Mouse (Mus musculus): Measurements from ENCODE around the gene Klhl2. TPM values are rescaled to one million over a fixed set of nuclear protein-coding genes. Genes with fewer than 3 reads are reported as not detected.

Gene Klhl2
- polyA plus RNA-seq, 1 experiment from 2014 or later, result 3.8 TPM

DNA sequence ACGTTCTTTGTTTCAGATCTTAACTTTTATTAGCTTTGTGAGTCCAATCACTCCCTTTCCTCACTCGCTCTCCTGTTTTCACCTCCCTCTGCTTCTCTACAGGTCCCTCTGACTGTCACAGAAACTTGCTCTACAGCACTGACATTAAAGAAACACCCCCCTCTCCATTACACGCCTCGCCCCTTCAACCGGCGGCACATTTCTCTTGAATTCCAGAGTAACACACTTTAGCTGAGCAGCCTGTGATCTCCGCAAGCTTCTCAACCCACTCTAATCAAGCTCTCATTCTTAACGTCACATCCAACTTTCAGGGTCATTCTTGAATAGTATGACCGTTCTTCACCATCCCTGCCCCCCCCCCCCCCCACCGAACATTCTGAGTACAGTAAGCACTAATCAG is 52.1 kb downstream of the Klhl2 start:
- H3K4me2 ChIP-seq, result no peak overlapping the region
- H3K27me3 ChIP-seq, result no peaks in the 10 kb centered on the region
- no peaks in the 10 kb centered on the region for H3K9me3 ChIP-seq (replicated peaks)
- no peak for ATAC-seq (ENCODE audit: insufficient read depth)
- no peak overlapping the region for H3K9ac ChIP-seq
- no peak overlapping the region for H3K27ac ChIP-seq (replicated peaks)
- no peaks in the 10 kb centered on the region for H3K36me3 ChIP-seq (replicated peaks)
- H3K4me3 ChIP-seq (replicated peaks), result no peak overlapping the region
- 79% methylated on average over 10 of the region's 10 CpGs for whole genome bisulfite sequencing (ENCODE audit: insufficient replicate concordance)
- H3K4me1 ChIP-seq (replicated peaks), result no peaks in the 10 kb centered on the region

DNA sequence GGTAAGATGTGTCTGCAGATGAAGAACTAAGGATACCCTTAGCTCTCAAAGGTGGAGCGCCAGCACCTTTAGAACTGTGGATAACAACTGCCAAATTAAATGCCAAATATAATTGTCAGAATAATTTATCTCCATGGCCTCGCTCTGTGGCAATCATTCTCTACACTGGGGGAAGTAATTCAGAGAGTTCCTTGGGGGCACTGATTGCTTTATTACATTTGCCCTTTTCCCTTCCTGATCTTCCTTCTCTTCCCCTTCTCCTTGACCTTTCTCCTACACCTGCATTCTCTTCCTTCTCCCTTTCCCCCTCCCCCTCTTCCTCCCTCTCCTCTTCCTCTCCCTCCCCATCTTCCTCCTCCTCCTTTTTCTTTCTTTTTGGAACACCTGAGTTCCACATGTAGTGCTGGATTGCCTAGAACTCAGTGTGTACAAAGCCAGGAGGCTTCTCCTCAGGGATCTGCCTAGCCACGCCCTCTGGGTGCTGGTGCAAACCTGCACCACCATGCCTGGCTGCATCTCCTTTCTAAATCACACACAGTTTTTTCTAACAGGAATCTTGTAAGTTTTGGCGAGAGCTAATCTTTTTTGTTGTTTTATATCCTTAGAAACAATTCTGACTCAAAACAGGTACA is 58.5 kb downstream of the Klhl2 start:
- Histone ChIP-seq H3K4me1 (replicated peaks) (peaks cover 19% of the 10 kb centered on the region), H3K27ac (replicated peaks) (peak overlapping the region; percentile 24; the same call in 1 of the 2 replicates), H3K4me3 (replicated peaks) (no peak overlapping the region), H3K9ac (no peak overlapping the region), H3K27me3 (no peaks in the 10 kb centered on the region), H3K9me3 (replicated peaks) (no peaks in the 10 kb centered on the region), H3K36me3 (replicated peaks) (no peaks in the 10 kb centered on the region), H3K4me2 (no peak overlapping the region)
- ATAC-seq (ENCODE audit: insufficient read depth), result no peak
- 66% methylated on average over 4 of the region's 4 CpGs for WGBS (ENCODE audit: insufficient replicate concordance)

DNA sequence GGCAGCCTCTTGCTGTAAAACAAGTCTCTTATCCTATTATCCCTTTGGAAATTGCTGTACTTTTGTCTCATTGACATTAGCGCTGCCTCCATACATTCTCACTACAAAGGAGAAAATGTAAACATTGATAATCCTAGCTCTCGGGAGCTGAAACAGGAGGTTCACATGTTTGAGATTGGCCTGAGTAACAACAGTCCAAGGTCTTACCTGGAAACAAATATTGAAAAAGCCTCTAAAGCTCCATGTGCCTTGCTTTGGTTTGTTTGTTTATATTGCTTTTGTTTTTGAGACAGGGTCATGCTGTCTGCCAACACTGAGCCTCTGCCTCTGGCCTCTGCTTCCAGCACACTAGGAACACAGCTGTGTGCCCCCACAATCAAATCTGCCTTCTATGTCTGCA is 59.4 kb downstream of the Klhl2 start:
- Histone ChIP-seq H3K27ac (replicated peaks) (peak overlapping the region; percentile 64; the same call in 1 of the 2 replicates), H3K36me3 (replicated peaks) (no peaks in the 10 kb centered on the region), H3K27me3 (no peaks in the 10 kb centered on the region), H3K4me2 (no peak overlapping the region), H3K4me3 (replicated peaks) (no peak overlapping the region), H3K9me3 (replicated peaks) (no peaks in the 10 kb centered on the region), H3K9ac (no peak overlapping the region), H3K4me1 (replicated peaks) (peaks cover 19% of the 10 kb centered on the region)
- WGBS (ENCODE audit: insufficient replicate concordance), result 72% methylated on average over 2 of the region's 2 CpGs
- ATAC-seq (ENCODE audit: insufficient read depth), result peak; percentile 57; the same call in 1 of the 2 replicates

DNA sequence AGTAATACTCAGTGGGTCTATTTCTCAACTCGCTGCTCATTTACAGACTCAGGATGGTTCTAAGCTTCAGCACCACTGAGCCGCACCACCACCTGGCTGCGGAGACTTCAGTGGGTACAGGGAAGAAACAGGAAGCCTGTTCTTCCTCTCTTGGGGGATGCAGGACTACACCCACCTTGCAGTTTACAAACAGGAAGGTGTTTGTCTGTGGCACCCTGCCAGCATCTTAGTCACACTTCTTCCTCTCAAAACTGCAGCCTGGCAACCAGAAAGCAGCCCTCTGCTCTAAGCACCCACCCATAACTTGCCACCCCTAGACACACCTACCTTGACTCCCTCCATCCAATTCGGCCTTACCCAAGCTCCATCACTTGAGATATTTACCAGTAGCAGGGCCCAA is 61.1 kb downstream of the Klhl2 start:
- H3K27me3 ChIP-seq, result no peaks in the 10 kb centered on the region
- no peak overlapping the region for H3K9ac ChIP-seq
- H3K4me3 ChIP-seq (replicated peaks), result no peak overlapping the region
- peaks cover 24% of the 10 kb centered on the region for H3K4me1 ChIP-seq (replicated peaks)
- no peaks in the 10 kb centered on the region for H3K36me3 ChIP-seq (replicated peaks)
- H3K27ac ChIP-seq (replicated peaks), result no peak overlapping the region
- no peak overlapping the region for H3K4me2 ChIP-seq
- ATAC-seq (ENCODE audit: insufficient read depth), result no peak
- 62% methylated on average over 4 of the region's 4 CpGs for WGBS (ENCODE audit: insufficient replicate concordance)
- H3K9me3 ChIP-seq (replicated peaks), result no peaks in the 10 kb centered on the region

DNA sequence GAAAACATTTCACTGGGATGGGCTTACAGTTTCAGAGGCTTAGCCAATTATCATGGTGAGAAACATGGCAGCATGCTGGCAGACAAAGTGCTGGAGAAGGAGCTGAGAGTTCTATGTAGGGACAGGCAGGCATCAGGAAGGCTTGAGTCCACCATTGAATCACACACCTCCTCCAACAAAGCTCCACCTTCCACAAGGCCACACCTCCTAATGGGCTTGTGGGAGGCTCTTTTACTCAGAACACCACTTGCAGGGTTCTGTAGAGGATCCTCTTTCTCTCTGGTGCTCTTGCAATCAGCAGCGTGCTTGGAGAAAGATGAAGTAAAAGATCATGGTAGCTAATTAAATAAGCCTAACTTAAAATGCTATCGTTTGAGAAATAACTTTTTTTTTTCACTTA is 63.0 kb downstream of the Klhl2 start:
- H3K4me1 ChIP-seq (replicated peaks), result peaks cover 30% of the 10 kb centered on the region
- H3K4me3 ChIP-seq (replicated peaks), result no peak overlapping the region
- no peak overlapping the region for H3K27ac ChIP-seq (replicated peaks)
- no peak overlapping the region for H3K9ac ChIP-seq
- H3K4me2 ChIP-seq, result no peak overlapping the region; the same call in 1 of the 2 replicates
- H3K27me3 ChIP-seq, result no peaks in the 10 kb centered on the region
- no peaks in the 10 kb centered on the region for H3K36me3 ChIP-seq (replicated peaks)
- WGBS (ENCODE audit: insufficient replicate concordance), result 60% methylated on average over 2 of the region's 2 CpGs
- no peaks in the 10 kb centered on the region for H3K9me3 ChIP-seq (replicated peaks)
- no peak for ATAC-seq (ENCODE audit: insufficient read depth)

DNA sequence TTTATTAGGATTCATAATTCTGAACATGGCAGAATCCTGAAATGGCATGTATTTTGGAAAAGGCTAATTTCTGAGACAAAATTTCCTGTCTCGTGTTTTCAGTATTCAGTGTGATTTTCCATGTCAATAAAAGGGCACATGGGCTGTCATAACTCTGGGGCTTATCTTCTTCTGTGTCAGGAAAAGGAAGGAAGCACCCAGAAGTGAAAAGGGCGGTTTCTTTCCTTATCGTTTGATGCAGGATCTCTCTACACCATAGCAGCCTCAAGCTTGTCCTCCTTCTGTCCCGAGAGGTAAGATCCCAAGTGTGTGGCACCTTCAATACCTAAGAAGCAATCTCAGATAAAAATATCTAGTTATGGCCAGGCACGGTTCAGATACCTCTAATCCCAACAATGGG is 65.6 kb downstream of the Klhl2 start:
- H3K9me3 ChIP-seq (replicated peaks), result no peaks in the 10 kb centered on the region
- ATAC-seq (ENCODE audit: insufficient read depth), result peak; percentile 49; the same call in 1 of the 2 replicates
- no peak overlapping the region for H3K27ac ChIP-seq (replicated peaks)
- no peak overlapping the region for H3K9ac ChIP-seq
- H3K27me3 ChIP-seq, result no peaks in the 10 kb centered on the region
- WGBS (ENCODE audit: insufficient replicate concordance), result 14% methylated on average over 5 of the region's 5 CpGs
- H3K4me1 ChIP-seq (replicated peaks), result peaks cover 28% of the 10 kb centered on the region
- H3K4me3 ChIP-seq (replicated peaks), result no peak overlapping the region
- no peak overlapping the region for H3K4me2 ChIP-seq
- H3K36me3 ChIP-seq (replicated peaks), result no peaks in the 10 kb centered on the region

DNA sequence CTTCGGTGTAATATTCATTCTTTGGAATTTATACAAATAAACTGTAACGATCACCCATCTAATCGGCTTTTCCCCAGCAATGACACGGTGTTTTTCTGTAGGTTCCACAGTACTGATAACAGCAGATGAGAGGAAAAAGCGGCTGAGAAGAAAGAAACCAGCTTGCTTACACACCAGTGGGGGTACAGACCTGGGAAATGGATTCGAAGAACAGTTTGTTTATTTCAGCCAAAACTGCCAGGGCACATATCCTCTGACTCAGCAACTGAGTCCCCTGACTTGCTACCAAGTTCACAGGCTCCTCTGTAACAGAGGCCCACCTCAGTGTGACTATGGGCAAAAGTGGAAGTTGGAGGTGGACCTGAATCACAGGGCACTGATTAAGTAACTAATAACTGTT is 67.9 kb downstream of the Klhl2 start:
- 19% methylated on average over 6 of the region's 6 CpGs for WGBS (ENCODE audit: insufficient replicate concordance)
- no peaks in the 10 kb centered on the region for H3K27me3 ChIP-seq
- no peaks in the 10 kb centered on the region for H3K36me3 ChIP-seq (replicated peaks)
- ATAC-seq (ENCODE audit: insufficient read depth), result peak; percentile 52; the same call in 1 of the 2 replicates
- no peak overlapping the region for H3K9ac ChIP-seq
- no peak overlapping the region for H3K4me3 ChIP-seq (replicated peaks)
- H3K27ac ChIP-seq (replicated peaks), result no peak overlapping the region
- no peaks in the 10 kb centered on the region for H3K9me3 ChIP-seq (replicated peaks)
- H3K4me2 ChIP-seq, result peak overlapping the region; percentile 7; the same call in 1 of the 2 replicates
- peaks cover 16% of the 10 kb centered on the region for H3K4me1 ChIP-seq (replicated peaks)

DNA sequence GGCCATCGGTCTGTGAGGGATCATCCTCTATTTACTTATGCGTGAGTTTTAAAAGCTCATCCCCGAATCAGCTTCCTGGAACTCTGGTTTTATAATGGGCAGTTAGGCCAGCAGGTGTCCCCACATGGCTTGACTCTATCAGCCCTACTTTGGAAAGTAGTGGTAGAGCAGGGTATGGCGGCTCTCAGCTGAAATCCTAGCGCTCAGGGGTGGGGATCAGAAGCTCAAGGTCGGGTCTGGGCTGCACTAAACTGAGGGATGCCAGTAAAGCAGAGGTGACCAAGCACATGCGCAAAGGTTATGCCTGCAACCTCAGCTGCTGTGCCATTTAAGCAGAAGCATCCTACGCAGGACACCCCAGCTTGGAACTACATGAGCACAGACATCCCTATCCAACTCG is 71.9 kb downstream of the Klhl2 start:
- Histone ChIP-seq H3K9me3 (replicated peaks) (no peaks in the 10 kb centered on the region), H3K9ac (no peak overlapping the region), H3K4me1 (replicated peaks) (peaks cover 6% of the 10 kb centered on the region), H3K27me3 (no peaks in the 10 kb centered on the region), H3K4me3 (replicated peaks) (no peak overlapping the region), H3K4me2 (no peak overlapping the region), H3K27ac (replicated peaks) (no peak overlapping the region), H3K36me3 (replicated peaks) (no peaks in the 10 kb centered on the region)
- ATAC-seq (ENCODE audit: insufficient read depth), result no peak
- WGBS (ENCODE audit: insufficient replicate concordance), result 72% methylated on average over 9 of the region's 9 CpGs

DNA sequence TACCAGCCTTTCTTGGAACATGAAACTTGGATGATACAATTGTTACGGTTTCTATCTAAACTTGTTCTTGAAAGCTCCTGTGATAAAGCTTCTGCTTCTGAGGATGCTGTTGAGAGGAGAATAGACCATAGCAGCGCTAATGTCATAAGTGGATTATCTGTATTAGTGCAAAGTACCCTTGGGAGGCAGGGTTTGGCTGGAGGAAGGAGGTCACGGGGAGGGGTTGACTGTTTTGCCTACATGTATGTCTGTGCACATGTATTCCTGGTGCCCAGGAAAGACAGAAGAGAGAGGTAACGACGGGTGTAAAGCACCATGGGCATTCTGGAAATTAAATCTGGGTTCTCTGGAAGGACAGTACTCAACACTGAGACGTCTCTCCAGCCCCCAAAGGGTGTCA is 75.7 kb downstream of the Klhl2 start:
- Histone ChIP-seq H3K4me1 (replicated peaks) (no peaks in the 10 kb centered on the region), H3K27me3 (no peaks in the 10 kb centered on the region), H3K36me3 (replicated peaks) (no peaks in the 10 kb centered on the region), H3K4me2 (no peak overlapping the region), H3K4me3 (replicated peaks) (no peak overlapping the region), H3K27ac (replicated peaks) (no peak overlapping the region), H3K9me3 (replicated peaks) (no peaks in the 10 kb centered on the region), H3K9ac (no peak overlapping the region)
- no peak for ATAC-seq (ENCODE audit: insufficient read depth)
- WGBS (ENCODE audit: insufficient replicate concordance), result 71% methylated on average over 6 of the region's 6 CpGs

DNA sequence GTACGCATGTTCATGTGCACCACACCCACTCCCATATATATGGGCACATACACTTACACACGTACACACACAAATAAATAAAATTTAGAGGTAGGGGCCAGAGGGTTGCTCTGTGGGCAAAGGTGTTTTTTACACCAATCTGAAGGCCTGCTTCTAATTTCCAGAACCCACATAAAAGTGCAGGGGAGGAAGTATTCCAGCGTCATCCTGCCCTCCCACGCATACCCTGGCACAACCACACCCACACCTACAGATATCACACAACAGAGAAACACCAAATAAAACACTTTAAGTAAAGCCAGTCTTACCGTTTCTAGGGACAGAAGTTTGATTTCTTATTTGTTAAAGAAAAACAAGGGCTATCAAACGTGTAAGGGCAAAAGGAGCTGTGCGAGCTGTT is 79.0 kb downstream of the Klhl2 start:
- no peak overlapping the region for H3K9ac ChIP-seq
- 67% methylated on average over 7 of the region's 7 CpGs for WGBS (ENCODE audit: insufficient replicate concordance)
- no peaks in the 10 kb centered on the region for H3K27me3 ChIP-seq
- no peaks in the 10 kb centered on the region for H3K9me3 ChIP-seq (replicated peaks)
- H3K36me3 ChIP-seq (replicated peaks), result no peaks in the 10 kb centered on the region
- no peak for ATAC-seq (ENCODE audit: insufficient read depth)
- no peak overlapping the region for H3K4me2 ChIP-seq
- no peaks in the 10 kb centered on the region for H3K4me1 ChIP-seq (replicated peaks)
- H3K27ac ChIP-seq (replicated peaks), result no peak overlapping the region
- H3K4me3 ChIP-seq (replicated peaks), result no peak overlapping the region

DNA sequence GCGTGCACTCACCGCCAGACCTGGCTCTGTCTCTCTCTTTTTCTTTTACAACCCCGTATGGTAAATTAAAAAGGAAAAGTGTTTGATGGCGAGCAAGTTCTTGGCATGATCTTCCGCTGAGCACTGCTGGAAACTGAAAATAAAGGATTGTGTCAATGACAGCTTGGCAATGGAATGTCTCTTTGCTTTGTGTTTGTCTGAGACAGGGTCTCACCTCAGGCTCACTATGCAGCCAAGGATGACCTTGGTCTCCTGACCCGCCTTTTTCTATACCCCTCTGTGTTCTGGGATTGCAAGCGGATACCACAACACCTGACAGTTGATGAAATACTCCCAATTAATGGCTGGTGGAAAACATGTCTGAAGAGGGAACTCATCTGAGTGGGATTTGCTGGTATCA is 80.2 kb downstream of the Klhl2 start:
- no peak overlapping the region for H3K4me2 ChIP-seq
- no peaks in the 10 kb centered on the region for H3K27me3 ChIP-seq
- H3K9me3 ChIP-seq (replicated peaks), result no peaks in the 10 kb centered on the region
- no peak overlapping the region for H3K9ac ChIP-seq
- no peak overlapping the region for H3K27ac ChIP-seq (replicated peaks)
- H3K4me3 ChIP-seq (replicated peaks), result no peak overlapping the region
- no peaks in the 10 kb centered on the region for H3K4me1 ChIP-seq (replicated peaks)
- no peak for ATAC-seq (ENCODE audit: insufficient read depth)
- 81% methylated on average over 7 of the region's 7 CpGs for WGBS (ENCODE audit: insufficient replicate concordance)
- H3K36me3 ChIP-seq (replicated peaks), result no peaks in the 10 kb centered on the region

DNA sequence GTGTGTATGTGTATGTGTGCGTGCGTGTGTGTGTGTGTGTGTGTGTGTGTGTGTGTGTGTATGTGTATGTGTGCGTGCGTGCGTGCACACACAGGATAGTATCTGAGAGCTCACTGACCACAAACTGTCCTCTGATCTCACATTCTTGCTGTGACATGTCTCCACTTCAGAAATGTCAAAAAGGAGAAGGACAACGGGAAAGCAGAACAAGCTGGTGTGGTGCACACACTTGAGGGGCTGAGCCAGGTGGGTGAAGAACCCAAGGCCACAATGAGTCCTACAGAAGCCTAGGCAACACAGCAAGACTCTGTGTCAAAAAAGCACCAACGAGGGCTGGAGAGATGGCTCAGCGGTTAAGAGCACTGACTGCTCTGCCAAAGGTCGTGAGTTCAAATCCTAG is 81.2 kb downstream of the Klhl2 start:
- H3K4me1 ChIP-seq (replicated peaks), result no peaks in the 10 kb centered on the region
- H3K27me3 ChIP-seq, result no peaks in the 10 kb centered on the region
- H3K27ac ChIP-seq (replicated peaks), result no peak overlapping the region
- no peak for ATAC-seq (ENCODE audit: insufficient read depth)
- H3K36me3 ChIP-seq (replicated peaks), result no peaks in the 10 kb centered on the region
- no peak overlapping the region for H3K4me2 ChIP-seq
- no peaks in the 10 kb centered on the region for H3K9me3 ChIP-seq (replicated peaks)
- 64% methylated on average over 6 of the region's 9 CpGs for WGBS (ENCODE audit: insufficient replicate concordance)
- no peak overlapping the region for H3K9ac ChIP-seq
- H3K4me3 ChIP-seq (replicated peaks), result no peak overlapping the region

Measured in liver, embryonic 15.5 days (tissue).